Mouse (Mus musculus) kidney, postnatal 0 days (tissue): ENCODE measurements at regions not wholly inside any gene's neighbourhood (a gene's known extent, or its start where the extent isn't known, plus 50 kb on each side); places are given as distances from the start of the nearest gene placed in this dataset.
A peak's percentile ranks its signal among the peaks of the same experiment; 100 is the strongest.

Source experiments
- ATAC-seq: fragments of 200-750 bp; cut with Nextera tagmentation; replicated peaks from 2 replicates; pipeline ENCODE4 v1.8.0; 2017; ENCODE audit warnings: low read depth, moderate number of reproducible peaks, moderate TSS enrichment, moderate library complexity; ENCODE audit not compliant: low FRiP score
- DNase-seq: peaks from one replicate; pipeline ENCODE4 v3.0.0-alpha.2; 2016; ENCODE audit warnings: low spot score
- H3K27ac ChIP-seq: fragments of 300-500 bp; sonication (generic); 2 replicates; pipeline ENCODE4 v1.5.1; 2014; ENCODE audit warnings: mild to moderate bottlenecking
- H3K27me3 ChIP-seq: fragments of 300-500 bp; sonication (generic); 2 replicates; pipeline ENCODE4 v1.6.1; 2014; ENCODE audit warnings: low read length, mixed read lengths; ENCODE audit not compliant: insufficient read depth
- H3K36me3 ChIP-seq: fragments of 300-500 bp; sonication (generic); 2 replicates; pipeline ENCODE4 v1.6.1; 2014; ENCODE audit warnings: low read length, mixed read lengths; ENCODE audit not compliant: insufficient read depth
- H3K4me1 ChIP-seq: fragments of 300-500 bp; sonication (generic); replicated peaks from 2 replicates; pipeline ENCODE4 v1.6.1; 2014; ENCODE audit warnings: antibody characterized with exemption, low read length, mixed read lengths; ENCODE audit not compliant: insufficient read depth
- H3K4me2 ChIP-seq: fragments of 300-500 bp; sonication (generic); 2 replicates; pipeline ENCODE4 v1.6.1; 2014; ENCODE audit warnings: mild to moderate bottlenecking, low read length, moderate library complexity, mixed read lengths
- H3K4me3 ChIP-seq: fragments of 300-500 bp; sonication (generic); replicated peaks from 2 replicates; pipeline ENCODE4 v1.5.1; 2014; ENCODE audit warnings: low read depth, low read length
- H3K9ac ChIP-seq: fragments of 300-500 bp; sonication (generic); 2 replicates; pipeline ENCODE4 v1.6.1; 2014; ENCODE audit warnings: low read depth, low read length
- H3K9me3 ChIP-seq: fragments of 300-500 bp; sonication (generic); replicated peaks from 2 replicates; pipeline ENCODE4 v1.6.1; 2016; ENCODE audit warnings: low read length, inconsistent platforms, mixed read lengths
- CTCF ChIP-seq: IDR thresholded peaks from 2 replicates; pipeline ENCODE4 v1.5.1; 2016; ENCODE audit warnings: antibody characterized with exemption, low read depth, mild to moderate bottlenecking, moderate library complexity
- WGBS: fragments of 180-500 bp; shearing (Covaris S2); extraction: QIAGEN DNeasy Blood & Tissue Kit; methylation state at CpG from one replicate; pipeline ENCODE4 v1.1.7; 2014; 5-methylcytosine and 5-hydroxymethylcytosine counted together

DNA sequence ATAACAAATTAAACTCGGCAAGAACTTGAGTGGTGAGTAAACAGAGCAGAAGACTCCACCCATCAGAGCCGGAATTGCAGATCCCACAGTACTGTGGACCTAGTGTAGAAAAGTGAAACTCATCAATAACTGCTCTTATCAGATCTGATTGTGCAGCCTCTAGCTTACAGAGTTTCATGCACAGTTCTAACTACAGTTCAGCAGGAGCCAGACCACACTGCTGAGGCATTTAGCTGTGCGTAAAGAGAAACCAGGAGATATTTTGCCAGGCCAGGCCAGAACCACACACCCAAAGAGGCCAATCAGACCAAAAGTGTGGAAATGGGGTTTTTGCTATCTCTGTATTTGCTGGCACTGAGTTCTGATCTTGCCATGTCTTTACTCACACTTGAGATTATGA, 71.9 kb upstream of the Ptgfr start:
- no peak for DNase-seq
- no peak for TF ChIP-seq CTCF
- H3K27me3 ChIP-seq: no peaks in the 10 kb centered on the region
- no peak overlapping the region for H3K9ac ChIP-seq
- no peaks in the 10 kb centered on the region for H3K4me1 ChIP-seq
- H3K4me3 ChIP-seq: no peak overlapping the region
- no peak overlapping the region for H3K4me2 ChIP-seq
- ATAC-seq: no peak
- H3K9me3 ChIP-seq: no peaks in the 10 kb centered on the region
- H3K36me3 ChIP-seq: no peaks in the 10 kb centered on the region
- no peak overlapping the region for H3K27ac ChIP-seq
- WGBS: 65% methylated on average over 3 of the region's 3 CpGs

DNA sequence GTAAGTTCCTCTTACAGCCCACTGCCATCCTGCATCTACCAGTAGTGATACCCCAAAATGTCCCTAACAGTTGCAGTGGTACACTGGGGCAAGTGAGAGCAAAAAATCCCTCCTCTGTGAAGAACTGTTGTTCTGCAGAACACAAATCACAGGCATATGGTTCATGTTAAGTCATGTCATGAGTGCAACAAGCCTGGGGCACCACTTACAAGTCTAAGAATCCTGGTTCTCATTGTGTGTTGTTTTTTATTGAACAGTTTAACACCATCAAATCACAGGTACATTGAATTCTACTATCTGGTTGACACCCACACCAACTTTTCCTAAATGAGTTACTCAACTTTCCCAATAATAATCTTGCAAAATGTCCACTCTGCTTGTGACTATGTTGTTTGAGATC, 71.5 kb upstream of the Ptgfr start:
- Histone ChIP-seq H3K9me3 (no peaks in the 10 kb centered on the region), H3K27me3 (no peaks in the 10 kb centered on the region), H3K4me3 (no peak overlapping the region), H3K27ac (no peak overlapping the region), H3K36me3 (no peaks in the 10 kb centered on the region), H3K4me2 (no peak overlapping the region), H3K9ac (no peak overlapping the region), H3K4me1 (no peaks in the 10 kb centered on the region)
- no peak for TF ChIP-seq CTCF
- ATAC-seq (no peak), DNase-seq (no peak)

DNA sequence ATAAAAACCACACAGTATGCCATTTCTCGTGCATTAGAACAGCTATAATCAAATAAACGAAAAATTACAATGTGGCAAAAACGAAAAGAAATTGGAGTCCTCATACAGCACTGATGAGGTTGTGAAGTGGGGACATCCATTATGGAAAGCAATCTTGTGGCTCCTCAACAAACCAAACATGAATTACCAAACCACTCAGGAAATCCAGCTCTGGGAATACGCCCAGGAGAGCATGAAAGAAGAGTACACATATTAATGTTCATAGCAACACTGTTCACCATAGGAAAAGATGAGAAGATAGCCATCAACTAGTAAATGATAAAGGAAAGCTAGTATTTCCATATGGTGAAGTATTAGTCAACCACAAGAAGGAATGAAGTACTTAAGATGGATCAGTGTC, 68.3 kb upstream of the Ptgfr start:
- Histone ChIP-seq H3K36me3 (no peaks in the 10 kb centered on the region), H3K9me3 (no peaks in the 10 kb centered on the region), H3K4me3 (no peak overlapping the region), H3K27ac (no peak overlapping the region), H3K27me3 (no peaks in the 10 kb centered on the region), H3K4me2 (no peak overlapping the region), H3K9ac (no peak overlapping the region), H3K4me1 (no peaks in the 10 kb centered on the region)
- 91% methylated on average over 4 of the region's 4 CpGs for WGBS
- ATAC-seq (no peak), DNase-seq (no peak)
- no peak for TF ChIP-seq CTCF

DNA sequence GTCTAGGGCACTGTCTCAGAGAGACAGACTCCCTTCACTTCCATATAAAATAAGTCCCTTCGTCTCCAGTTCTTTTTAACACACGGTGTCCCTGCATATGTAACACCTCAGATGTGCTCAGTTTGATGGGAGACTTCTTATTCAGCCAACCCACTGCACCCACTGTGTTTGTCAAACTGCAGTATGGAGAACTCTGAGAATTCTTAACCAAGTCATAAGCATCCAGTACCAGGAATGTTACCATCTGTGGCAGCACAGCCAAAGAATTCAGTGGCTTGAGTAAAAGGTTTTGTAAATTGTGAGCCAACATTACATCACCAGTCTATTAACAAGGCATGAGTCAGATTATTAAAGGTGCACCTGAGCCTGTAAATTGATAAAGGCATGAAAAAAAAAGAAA, 65.7 kb upstream of the Ptgfr start:
- WGBS: 75% methylated on average over 2 of the region's 2 CpGs
- Histone ChIP-seq H3K9me3 (no peaks in the 10 kb centered on the region), H3K27me3 (no peaks in the 10 kb centered on the region), H3K4me3 (no peak overlapping the region), H3K36me3 (no peaks in the 10 kb centered on the region), H3K27ac (no peak overlapping the region), H3K9ac (no peak overlapping the region), H3K4me2 (no peak overlapping the region), H3K4me1 (no peaks in the 10 kb centered on the region)
- DNase-seq: no peak
- no peak for ATAC-seq
- no peak for TF ChIP-seq CTCF

DNA sequence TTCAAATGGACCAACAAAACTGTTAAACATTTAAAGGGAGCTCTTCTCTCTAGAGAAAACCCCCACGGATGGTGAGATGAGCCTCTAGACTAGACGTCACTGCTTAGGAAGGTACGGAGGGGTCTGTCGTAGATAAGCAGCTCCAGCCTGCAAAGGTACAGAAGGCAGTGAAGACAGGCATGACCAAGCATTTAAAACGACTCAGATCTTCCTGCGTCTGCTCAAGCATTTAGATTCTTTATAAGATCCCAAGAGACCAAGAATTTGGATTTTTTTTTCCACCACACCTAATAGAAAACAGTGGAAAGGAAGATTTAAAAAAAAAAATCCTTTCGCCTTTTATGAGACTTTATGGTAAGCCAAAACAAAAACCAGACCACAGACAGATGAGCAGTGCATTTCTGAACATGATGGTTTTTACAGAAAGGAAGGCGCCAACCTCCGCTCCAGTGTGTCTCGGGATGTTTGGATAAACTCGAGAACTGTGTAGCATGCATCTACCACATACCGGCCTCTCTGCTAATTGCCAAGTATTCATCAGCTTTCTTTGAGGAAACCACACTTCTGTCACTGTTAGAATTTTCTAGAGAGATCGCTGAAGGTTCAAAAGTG, 64.9 kb upstream of the Ptgfr start:
- Histone ChIP-seq H3K27me3 (no peaks in the 10 kb centered on the region), H3K4me1 (no peaks in the 10 kb centered on the region), H3K36me3 (no peaks in the 10 kb centered on the region), H3K9me3 (no peaks in the 10 kb centered on the region), H3K9ac (no peak overlapping the region), H3K27ac (no peak overlapping the region), H3K4me2 (no peak overlapping the region), H3K4me3 (no peak overlapping the region)
- no peak for TF ChIP-seq CTCF
- peak; percentile 36 for DNase-seq
- ATAC-seq: no peak
- 55% methylated on average over 13 of the region's 13 CpGs for WGBS

DNA sequence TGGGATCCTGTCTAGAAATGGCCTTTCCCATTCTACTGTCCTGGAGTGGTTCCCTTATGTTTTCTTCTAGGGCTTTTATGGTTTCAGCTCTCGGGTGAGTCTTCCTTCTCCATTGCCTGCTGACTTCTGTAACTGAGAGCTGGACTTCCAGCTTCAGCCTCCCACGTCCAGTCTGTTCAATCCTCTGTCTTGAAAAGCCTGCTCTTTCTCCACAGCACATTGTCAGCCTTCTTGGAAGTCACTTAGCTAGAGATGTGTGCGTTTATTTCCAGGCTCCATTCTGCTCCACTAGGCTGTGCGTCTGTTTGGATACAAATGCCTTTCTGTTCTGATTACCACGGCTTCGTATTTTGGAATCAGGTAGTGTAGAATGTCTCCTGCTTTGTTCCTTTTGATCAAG, 62.2 kb upstream of the Ptgfr start:
- Histone ChIP-seq H3K4me2 (no peak overlapping the region), H3K4me3 (no peak overlapping the region), H3K4me1 (no peaks in the 10 kb centered on the region), H3K9ac (no peak overlapping the region), H3K36me3 (no peaks in the 10 kb centered on the region), H3K27me3 (no peaks in the 10 kb centered on the region), H3K27ac (no peak overlapping the region), H3K9me3 (no peaks in the 10 kb centered on the region)
- DNase-seq: no peak
- 83% methylated on average over 6 of the region's 6 CpGs for WGBS
- ATAC-seq: no peak
- TF ChIP-seq CTCF: no peak

DNA sequence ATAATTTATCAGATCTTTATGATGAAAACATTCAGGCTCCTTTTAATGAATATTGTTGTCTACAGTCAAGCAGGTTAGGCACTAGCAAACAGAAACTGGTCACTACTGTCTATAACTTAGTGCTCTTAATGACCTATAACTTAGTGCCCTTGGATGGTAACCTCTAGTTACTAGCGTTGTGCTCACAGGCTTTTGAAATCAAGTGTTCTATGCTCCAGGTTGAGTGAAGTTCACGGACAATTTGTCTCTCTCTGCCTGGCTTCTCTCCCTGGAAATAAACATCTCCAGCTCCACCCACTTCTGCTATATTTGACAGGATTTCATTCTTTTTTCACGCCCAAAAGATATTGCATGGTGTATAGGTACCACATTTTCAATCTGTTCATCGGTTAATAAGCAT, 61.7 kb upstream of the Ptgfr start:
- ATAC-seq (no peak), DNase-seq (no peak)
- H3K9me3 ChIP-seq: no peaks in the 10 kb centered on the region
- no peak for TF ChIP-seq CTCF
- no peak overlapping the region for H3K9ac ChIP-seq
- no peaks in the 10 kb centered on the region for H3K36me3 ChIP-seq
- no peak overlapping the region for H3K4me2 ChIP-seq
- no peaks in the 10 kb centered on the region for H3K4me1 ChIP-seq
- 70% methylated on average over 4 of the region's 4 CpGs for WGBS
- no peak overlapping the region for H3K4me3 ChIP-seq
- H3K27ac ChIP-seq: no peak overlapping the region
- no peaks in the 10 kb centered on the region for H3K27me3 ChIP-seq
